Mouse (Mus musculus) urinary bladder, postnatal 36 days (tissue): ENCODE measurements around the gene Sdc3.
A peak's percentile ranks its signal among the peaks of the same experiment; 100 is the strongest.

Experiments
- DNase-seq, 2 experiments: peaks; one replicate each; pipeline ENCODE4 v3.0.0; 2022; ENCODE audit warnings: low spot score in 2 of 2, mixed read lengths in 1 of 2

The Sdc3 gene

DNA sequence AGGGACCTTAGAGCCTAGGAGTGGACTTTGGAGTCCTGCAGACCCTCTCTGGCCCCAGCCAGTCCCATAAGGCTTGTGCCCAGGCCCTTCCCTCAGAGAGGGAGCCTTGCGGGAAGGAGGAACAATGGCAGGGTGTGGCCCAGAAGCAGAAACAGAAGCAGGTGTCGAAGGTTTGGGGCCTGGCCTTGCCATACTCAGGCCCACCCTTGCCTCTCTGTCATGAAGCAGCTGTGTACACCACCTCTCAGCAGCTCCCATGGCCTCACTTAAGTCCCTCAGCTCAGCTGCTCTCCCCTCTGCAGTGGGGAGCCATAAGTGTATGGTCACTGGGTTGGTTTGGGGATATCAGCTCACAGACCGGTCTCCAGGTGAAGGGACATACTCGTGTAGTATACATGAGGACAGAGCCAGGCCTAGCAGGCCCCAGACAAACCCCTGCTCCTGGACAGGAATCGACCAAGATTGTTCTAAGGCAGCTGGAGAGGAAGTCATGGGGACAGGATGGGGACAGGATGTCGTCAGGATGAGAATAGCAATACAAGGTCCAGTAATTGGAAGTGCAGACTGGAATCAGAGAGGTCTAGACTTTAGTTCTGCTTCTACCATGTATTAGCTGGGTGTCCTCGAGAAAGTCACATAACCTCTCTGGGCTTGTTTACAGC is 28.4 kb downstream of the Sdc3 start:
- DNase-seq, result no peak

DNA sequence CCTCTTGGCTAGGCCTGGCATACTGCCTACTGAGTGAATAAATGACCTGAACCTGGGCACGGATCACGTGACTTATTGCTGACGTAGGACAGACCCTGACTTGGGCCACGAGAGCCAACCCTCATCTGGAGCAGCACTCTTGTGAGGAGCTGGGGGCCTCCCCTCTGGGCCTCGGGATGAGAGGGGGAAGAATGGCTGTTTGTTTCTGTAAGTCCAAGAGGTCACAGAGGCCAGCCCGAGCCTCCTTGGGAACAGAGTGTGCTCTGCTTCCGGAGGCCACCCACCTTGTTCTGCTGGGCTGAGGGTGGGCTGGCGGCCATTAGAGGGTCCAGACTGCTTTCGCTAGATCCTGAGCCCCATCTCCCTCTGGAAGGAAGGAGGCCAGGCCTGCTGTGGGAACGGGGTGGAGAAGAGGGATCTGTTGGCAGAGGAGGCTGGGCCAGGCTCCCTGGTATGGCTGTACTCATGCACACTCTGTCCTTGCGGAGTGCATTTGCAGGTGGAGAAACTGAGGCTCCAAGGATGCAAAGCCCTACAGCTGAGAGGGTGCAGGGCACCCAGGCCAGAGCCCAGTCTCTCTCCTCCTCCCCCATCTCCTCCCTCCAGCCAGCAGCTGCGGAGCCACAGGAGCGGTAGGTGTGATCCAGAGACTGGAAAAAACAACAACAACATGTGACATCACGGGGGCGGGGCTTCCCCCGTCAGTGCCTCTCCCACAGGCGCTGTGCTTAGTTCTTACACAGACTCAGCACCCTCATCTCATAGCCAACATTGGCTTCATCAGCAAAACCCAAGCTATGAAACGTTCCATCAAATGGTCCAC is 36.7 kb downstream of the Sdc3 start:
- no peak for DNase-seq

DNA sequence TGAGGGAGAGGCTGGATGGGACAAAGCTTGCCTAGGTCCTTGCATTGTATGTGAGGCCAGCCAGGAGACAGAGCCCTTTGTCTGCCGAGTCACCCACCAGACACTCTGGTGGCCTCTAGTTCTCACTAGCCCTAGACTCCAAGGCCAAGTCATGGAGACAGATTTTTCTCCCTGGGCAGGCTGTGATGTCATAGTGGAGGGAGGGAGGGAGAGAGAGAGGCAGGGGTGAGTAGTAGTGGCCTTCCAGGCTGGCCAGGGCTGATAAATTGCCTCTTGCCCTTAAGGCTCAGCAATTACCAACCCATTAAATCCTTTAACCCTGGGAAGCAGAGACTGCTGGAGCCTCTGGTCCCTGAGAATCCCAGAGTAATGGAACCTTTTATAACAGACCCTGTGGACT is 41.8 kb downstream of the Sdc3 start:
- no peak for DNase-seq

DNA sequence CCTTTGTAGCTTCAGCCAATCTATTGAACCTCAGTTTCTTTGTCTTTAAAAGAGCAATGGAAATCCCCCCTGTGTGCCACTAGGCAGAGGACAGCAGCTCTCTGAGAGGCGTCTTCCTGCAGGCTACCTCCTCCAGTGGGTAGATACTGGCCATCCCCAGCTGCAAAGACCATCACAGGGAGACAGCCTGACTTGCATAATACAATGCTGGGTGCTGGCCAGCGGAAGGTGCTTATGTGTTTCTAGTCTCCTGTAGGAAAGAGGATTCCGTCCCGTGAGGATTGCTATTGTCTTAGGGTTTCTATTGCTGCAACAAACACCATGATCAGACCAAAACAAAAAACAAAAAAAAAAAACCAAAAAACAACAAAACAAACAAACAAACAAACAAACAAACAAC is 43.2 kb downstream of the Sdc3 start:
- DNase-seq, result no peak

DNA sequence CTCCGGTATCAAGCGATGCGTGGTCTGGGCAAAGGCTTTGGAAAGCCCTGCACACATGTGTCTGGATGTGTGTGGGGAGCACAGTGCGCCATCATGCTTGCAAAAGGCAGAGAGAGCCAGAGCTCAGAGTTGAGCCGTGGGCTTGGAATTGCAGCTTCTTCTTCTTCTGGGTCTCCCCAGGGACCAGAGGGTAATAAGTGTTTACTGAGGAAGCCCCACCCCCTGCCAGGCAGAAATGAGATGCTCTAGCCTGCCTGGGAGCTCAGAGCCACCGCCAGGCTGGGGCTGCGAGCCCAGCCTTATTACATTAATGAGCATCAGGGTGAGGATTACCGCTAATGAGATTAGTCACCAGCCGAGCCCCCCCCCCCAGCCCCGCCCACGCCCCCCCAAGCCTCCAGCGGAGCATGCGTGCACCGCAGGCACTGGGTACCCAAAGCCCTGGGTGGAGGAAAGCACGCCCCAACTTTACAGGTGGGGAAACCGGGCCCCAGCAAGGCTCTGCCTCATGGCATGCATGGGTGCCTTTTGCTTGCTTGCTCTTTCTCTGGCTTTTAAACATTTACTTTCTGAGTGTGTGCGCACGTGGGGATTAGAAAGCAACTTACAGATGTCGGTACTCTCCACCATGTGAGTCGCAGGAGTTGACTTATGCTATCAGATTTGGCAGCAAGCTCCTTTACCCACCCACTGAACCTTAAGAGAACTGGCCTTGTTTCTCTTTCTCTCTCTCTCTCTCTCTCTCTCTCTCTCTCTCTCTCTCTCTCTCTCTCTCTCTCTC is 44.1 kb downstream of the Sdc3 start:
- DNase-seq, result no peak

DNA sequence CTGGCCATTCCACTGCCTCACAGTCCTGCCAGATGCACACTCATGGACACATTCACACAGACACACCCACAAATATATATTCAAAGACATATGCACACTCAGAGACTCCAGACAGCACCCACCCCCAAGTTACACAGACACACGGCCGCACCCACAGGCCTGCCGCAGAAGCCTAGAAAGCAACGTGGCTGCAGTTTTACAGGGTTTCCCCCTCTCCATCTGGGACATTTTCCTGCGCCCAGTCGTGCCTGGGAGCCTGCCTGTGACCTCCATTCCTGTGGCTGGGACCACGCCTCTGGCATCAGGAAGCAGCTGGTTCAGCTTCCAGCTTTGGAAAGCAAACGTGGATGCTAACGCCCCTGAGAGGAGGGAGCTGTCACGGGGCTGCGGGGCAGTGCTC is 46.2 kb downstream of the Sdc3 start:
- no peak for DNase-seq

DNA sequence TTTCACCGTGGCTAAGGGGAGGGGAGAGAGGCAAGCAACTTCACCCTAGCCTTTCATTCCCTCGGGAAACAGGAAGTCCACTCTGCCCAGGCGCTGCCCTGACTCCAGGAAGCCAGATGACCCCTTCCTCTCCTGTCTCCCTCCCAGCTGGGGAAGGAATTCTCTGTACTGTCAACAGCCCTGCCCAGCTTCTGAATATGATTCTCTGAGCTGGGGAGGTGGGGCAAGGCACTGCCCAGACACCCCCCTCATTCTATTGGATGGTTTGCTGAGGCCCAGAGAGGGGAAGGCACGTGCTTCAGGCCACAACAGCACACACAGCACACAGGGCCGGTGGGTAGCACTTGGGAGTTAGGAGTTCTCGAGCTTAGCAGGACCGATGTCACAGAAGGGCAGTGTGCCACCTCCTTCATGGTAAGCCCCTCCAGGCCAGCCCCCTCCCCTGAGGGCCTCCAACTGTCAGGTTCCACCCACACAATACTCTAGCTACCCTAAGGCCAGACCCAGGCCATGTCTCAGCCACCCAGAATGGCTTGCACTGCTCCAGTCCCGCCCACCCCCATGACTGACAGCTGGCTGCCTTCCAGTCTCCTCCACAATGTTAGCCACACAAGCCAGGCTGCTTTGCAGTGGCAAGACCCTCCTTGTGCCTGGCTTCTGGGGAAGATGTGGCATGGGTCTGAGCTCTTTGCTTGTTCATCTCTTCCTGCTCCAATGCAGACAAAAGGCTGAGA is 48.9 kb downstream of the Sdc3 start:
- DNase-seq, result no peak

DNA sequence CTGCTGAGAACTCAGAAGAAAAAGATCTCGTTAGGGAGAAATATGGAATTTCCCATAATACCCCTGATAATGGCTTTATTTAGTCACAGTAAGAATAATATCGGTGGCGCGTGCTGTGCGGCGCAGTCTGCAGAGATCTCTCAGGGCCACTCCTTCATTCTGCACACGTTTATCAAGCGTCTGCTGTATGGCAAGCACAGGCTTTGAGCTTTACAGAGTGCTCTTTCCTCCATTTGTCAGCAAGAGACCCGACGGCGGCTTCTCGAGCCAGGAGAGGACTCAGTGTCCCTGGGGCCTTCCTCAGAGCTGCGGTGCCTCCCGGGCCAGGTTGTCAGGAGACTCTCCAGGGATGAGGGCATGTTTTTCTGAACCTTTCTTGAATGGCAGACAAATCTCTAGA is 56.5 kb downstream of the Sdc3 start:
- no peak for DNase-seq

DNA sequence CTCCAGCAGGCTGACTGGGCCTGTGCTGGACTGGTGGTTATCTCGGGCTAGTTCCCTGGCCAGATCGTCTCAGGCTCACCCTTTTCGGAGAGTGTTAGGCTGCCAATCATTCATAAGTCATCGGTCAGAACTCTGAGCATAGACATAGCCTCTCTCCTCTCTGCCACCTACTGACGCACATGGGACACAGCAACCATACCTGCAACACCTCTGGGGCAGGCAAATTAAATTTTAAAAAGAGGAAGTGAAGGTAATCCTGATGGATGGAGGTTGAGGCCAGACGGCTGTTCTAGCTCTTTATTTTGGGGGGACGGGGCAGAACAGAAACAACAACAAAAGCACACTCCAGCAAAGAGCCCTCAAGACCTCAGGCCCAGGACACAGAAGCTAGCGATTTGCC is 65.3 kb downstream of the Sdc3 start:
- DNase-seq, result no peak

DNA sequence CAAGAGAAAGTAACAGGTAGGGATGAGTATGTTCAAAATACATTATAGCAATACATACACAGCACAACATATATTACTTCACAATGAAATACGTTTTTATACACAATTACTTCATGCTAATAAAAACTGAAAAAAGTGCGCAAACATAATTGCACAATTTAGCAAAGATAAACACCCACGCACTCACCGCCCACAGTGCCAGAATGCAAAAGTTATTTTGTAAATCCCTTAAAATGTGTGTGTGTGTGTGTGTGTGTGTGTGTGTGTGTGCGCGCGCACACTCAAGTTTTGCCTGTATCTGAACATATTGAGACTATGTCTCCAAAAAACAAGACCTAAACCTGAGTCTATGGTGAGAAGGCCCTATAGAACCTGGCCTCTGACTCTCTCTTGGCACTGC is 66.5 kb downstream of the Sdc3 start:
- no peak for DNase-seq

DNA sequence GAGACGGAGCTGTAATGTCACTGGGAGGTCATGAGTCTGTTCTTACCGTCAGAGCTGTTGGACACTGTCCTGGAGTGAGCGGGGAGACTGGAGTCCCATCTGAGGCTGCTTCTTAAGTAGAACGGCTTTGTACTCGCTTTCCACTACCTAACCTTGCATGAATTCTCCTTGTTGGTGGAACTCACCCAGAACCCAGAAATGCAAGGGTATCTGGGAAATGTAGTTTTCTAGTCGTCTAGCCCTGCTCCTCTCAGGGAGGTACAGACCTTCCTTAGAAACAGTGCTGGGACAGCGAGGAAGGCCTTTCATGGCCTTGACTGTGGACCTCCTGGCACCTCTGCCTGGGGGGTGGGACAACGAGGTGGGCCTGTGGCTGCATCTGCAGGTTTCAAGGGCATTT is 67.1 kb downstream of the Sdc3 start:
- no peak for DNase-seq

DNA sequence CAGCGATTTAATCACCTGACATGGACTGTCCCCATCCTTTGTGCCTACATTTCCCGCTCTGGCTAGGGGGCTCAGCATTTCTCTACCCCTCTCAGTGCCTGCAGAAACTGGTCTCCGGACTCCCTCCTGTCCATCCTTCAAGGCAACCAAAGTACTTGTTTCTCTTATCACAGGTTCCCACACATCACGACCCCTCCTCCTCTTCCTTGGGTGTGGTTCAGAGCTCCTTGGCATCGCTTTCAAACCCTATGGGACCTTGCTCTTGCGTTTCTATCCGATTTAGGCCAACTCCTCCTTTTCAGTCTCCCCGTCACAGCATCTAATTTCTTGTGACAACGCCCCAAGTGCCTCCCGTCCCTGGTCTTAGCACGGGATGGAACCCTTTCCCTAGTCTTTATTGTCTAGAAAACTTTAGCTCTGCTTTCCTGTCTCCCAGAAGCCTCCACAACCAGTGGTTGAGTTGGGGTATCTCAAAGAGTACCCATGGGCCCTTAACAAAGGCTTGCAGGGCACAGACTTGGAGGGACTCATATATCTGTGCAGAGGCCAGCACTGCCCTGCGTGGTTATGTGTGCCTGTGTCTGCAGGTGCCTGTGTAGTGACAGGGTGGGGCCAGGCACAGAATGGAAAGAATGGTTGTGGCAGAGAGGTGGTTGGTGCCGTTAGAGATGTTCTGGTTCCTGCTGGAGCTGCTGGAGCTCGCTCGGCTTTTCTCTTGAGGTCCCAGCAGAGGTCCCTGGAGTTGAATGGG is 68.7 kb downstream of the Sdc3 start:
- DNase-seq, result no peak

DNA sequence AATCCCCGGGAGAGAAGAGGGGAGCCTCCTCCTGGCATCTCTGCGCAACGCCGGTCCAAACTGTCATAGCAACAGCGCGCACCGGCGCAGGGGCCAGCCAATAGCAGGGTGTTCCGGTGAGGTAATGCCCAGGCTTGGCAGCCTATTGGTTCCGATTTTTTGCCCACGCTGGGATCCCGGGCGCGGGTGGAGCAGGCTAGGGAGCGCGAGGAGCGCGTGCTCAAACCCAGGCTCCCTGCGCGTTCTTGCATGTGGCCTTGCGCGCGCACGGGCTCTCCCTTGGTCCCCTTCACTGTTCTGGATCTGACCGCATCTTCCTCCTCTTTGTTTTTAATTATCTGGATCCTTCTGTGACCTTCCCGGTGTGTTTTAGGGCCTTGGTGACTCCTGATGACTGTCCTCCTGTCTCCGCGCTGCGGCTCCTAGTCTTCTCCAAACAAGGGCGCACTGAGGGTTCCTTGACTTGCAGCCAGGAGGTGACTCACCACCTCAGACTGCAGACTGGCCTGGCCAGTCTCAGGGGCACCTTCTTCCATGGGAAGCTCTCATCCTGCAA is 69.4 kb downstream of the Sdc3 start:
- peak; percentile 76 to 79 for DNase-seq

DNA sequence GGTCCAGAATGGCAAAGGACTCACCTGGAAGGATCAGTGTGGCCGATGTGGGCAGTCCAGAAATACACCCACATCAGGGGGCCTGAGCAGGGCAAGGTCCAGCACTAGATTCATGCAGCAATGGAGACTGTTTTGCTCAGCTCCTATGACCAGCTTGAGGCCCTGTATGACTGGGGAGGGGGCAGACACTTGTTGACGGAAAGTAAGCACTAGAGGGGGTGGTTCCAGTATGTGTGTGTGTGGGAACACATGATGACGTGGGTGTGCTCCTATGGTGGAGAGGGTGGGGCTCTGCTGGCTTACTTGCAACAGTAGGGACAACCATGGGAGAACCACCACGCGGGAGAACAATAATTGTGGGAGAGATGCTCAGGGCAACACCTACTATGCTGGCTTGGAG is 70.2 kb downstream of the Sdc3 start:
- no peak for DNase-seq

DNA sequence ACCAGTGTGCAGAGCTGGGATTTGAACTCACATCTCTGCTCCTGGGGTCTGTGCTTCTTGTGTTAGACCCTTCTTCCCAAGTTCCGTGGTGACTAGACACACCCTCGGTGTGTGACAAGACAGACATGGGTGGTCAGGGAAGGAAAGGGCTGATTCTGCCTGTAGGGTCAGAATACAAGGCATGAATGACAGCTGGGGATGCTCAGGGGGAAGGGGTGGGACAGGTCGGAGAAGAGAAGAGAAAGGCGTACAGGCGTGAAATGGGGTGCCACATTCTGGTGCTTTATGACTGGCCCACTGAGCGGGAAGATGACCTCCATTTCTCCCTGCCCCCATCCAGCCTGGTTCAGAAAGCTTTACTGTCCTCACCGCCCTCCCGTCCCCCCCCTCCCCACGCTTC is 73.1 kb downstream of the Sdc3 start:
- DNase-seq, result no peak

DNA sequence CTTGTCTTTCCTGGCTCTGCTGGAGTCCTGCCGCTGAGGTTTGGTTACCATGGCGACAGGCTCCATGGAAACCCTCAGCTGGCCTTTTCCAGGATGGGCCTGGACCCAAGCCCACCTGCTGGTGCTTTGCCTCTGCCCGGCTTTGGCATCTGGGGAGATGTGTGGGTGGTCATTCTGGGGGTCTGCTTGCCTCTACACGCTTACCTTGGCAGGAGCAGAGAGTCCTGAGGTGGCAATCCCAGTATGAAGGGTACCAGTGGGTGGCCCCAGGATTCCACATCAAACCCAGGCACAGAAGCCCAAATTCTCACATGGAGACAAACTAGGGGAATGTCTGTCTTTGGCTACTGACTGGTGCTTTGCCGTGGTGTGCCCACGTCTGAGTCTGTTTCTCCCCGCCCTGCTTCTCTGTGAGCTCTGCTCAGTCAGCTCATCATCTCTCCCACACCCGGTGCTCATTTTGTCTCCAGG is 73.6 kb downstream of the Sdc3 start:
- no peak for DNase-seq

DNA sequence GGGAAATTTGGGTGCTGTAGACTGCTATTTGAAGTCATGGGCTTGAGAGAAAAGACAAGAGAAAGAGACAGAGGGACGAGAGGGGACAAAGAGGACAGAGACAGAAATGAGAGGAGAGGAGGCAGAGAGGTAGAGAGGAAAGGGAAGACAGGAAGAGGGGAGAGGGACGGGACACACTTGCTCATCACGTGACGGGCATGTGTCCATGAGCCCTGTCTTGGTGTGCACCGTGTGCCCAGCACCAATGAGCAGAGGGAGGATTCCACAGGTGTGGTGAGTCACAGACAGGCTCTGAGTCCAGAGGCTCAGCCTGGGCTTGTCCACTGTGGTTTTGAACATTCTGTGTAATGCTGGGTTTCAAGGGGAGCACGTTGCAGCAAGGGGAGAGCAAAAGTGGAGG is 75.6 kb downstream of the Sdc3 start:
- peak in 1 of 2 experiments; percentile 45 for DNase-seq

DNA sequence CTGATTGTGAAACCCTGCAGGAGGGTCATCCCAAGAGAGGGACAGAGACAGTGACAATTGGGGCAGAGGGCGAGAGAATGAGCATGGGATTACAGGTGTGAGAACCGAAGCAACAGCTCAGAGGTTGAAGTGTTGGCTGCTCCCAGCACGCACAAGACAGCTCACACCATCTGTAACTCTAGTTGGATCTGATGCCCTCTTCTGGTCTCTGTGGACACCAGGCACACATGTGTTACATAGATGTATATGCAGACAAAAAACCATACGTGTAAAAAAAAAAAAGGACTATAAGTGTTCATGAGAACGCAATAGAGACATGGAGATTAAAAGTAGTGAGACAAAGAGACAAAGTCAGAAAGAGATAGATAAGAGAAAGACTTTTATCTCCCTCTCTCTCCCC is 76.5 kb downstream of the Sdc3 start:
- DNase-seq, result no peak

DNA sequence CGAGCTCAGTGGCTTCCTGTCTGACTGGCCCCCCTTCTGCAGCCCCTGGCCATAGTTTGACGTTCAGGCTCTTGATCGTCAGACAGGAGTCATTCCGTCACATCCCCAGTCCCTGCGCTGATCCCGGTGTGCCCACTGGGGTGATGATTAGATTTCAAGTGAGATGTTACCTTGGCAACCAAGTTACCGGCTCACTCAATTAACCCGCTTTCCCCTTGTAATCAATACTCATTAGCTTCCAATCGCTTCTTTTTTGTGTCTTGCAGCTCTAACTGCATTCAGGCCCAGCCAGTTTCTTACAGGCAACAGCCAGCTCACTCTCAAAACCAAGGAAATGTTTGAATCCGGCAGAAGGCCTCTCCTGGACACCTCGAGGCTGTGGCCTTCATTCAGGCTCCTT is 80.1 kb downstream of the Sdc3 start:
- no peak for DNase-seq

DNA sequence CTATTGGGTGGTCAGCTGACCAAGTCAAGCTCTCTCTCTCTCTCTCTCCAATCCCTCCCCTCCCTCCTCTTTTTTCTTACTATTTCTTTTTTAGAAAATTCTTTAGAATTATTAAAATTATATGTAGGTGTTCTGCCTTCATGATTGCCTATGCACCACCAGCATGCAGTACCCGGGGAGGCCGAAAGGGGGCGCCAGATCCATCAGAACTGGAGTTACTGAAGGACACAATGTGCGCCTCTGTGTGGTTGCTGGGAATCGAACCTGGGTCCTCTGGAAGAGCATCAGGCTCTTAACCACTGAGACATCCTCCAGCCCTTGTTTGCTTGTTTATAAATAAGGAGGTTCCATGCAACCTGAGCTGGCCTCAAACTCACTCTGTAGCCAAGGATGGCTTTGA is 81.1 kb downstream of the Sdc3 start:
- no peak for DNase-seq

DNA sequence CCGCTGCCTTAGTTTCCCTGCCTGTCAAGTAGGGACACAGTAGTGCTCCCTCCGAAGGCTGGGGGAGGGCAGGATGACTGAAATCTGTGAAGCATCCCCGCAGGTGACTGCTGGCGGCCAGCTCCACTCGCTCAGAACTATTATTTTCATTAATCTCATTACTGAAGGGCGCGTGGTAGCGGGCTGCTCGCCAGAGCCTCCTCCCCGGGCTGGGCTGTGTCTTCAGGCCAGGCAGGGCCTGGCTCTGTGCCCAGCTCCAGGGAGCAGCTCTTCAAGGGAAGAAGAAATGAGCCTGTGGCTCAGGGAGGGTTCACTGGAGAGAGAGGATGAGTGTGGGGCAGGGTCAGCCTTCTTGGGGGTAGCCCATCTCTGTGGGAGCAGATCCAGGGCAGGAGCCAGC is 82.3 kb downstream of the Sdc3 start:
- DNase-seq, result peak; percentile 47 to 71
